Mouse (Mus musculus): ENCODE results near the gene Frmpd2.

Frmpd2 gene

DNA sequence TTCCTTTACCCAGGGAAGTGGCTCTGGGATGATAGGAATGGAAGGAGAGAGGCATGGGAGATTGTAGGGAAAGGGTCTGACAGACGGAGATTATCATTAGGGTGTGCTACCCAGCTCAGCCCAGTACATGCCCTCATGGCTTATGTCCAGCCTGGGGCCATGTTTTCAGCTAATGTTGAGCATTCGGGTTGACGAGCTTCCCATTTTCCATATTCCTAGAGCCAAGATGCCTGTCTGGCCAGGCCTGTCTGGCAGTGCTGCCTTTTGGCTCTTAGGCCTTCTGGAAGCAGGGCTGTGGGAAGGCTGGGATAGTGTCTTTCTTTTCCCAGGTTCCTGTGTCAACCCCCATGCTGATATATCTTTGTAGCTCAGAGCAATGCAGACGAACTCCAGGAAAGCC, 35.2 kb downstream of the Frmpd2 start:
- DNase-seq (ENCODE audit: low read depth, low spot score): no peak

GRCm38 (mm10) chr14:33508660-33509059, 37.2 kb downstream of the Frmpd2 start:
- DNase-seq (ENCODE audit: low read depth, low spot score): no peak

DNA sequence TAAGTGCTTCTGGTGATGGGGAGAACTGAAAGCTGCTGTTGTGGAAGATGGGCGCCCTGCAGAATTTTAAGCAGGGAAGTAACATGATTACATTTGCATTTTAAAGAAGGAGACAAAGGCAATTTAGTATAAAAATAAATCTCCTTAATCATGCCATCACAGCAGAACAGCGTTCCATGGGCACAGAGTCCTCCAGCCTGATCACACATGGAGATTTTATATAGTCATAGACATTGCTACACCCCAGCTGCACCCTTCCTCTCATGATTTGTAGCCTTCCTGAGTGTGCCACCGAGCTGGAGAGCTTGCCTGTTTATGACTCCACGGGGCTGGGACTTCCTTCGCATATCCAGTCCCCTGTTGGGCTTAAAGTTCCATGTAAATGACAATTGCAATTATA, 42.4 kb downstream of the Frmpd2 start:
- no peak for DNase-seq (ENCODE audit: low read depth, low spot score)

- DNase-seq (ENCODE audit: low read depth, low spot score): no peak
Observed at GRCm38 (mm10) chr14:33514756-33515285, 43.3 kb downstream of the Frmpd2 start.

- no peak for DNase-seq (ENCODE audit: low read depth, low spot score)
Observed at GRCm38 (mm10) chr14:33521538-33521937, 50.0 kb downstream of the Frmpd2 start.

- no peak for DNase-seq (ENCODE audit: low read depth, low spot score)
Observed at GRCm38 (mm10) chr14:33525272-33525983, 53.9 kb downstream of the Frmpd2 start.

DNA sequence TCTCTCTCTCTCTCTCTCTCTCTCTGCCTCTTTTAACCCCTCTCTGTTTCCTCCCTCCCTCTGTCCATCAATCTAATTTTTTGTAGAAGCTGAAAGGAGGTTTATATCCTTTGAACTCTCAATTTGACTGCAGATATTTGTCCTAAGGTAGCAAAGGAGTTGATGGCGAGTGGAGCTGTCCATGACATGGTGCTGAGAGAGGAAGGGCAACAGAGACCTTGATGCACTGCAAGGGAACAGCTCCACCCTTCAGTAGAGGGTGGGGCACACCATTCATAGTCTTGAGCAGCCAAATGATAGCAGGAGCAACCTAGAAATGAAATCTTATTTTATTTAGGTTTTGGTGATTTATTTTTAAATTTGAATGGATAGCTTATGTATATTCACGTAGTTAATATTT, 55.1 kb downstream of the Frmpd2 start:
- peak; percentile 39 for DNase-seq (ENCODE audit: low read depth, low spot score)

DNA sequence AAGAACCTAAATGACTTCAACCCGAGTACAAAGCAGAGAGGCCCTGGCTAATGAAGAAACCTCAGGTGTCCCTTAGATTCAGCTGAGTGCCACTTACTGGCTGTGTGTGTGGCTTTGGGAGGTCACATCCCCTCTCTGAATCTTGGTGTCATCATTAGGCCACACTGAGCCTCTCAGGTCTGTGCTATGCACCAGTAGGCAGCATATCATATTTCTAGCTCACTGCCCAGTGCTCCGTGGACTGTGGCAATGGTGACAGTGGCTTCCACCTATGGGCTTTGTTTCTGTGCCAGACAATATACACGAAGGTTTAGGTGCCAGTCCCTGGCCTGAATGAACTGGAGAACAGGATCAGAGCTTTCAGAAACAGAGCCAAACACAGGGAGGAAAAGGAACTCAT, 56.4 kb downstream of the Frmpd2 start:
- no peak for DNase-seq (ENCODE audit: low read depth, low spot score)

DNA sequence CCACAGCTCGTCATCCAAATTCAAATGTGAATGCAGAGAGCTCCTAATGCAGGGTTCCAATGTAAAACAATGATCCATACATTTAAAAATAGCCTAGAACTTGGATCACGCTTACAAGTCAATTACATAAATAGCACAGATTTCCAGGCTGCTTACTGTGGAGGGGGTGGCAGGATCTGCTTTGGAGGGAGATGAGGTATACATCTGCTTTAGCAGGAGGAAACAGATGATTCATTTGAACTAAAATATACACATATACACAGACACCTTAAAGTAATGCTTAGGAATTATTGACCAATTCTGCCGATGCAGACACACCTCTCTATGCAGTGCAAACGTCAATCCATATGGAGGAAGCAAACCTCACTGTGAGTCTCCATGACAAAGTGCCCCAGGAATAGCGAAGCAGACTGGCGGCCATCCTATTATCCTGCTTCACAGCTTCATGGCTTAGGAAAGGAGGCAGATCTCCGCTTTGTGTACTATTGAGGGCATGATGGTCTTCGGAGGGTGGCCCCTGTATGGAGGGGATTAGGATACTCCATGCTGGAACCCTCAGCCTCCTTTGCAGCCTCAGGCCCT, 59.9 kb downstream of the Frmpd2 start:
- DNase-seq (ENCODE audit: low read depth, low spot score): no peak

DNA sequence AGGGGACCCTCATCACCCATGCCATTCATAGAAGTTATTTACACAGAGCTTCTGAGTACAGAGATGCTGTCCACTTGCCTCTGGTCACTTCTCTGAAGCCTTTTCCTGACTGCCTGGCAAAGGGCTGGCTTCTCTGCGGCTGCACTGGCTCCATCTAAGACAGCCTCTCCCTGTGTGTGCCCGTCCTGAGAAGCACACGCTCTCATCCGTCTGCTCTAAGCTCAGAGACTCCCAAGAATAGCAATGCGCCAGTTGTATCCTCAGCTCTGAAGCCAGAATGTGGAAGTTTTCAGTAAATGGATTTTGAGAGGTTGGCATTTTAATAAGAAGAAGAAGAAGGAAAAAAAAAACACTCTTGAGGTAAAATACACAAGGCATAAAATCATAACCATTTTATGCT, 61.3 kb downstream of the Frmpd2 start:
- DNase-seq (ENCODE audit: low read depth, low spot score): no peak

- DNase-seq (ENCODE audit: low read depth, low spot score): no peak
Observed at GRCm38 (mm10) chr14:33533516-33533915, 62.0 kb downstream of the Frmpd2 start.

- DNase-seq (ENCODE audit: low read depth, low spot score): no peak
Observed at GRCm38 (mm10) chr14:33535317-33535716, 63.8 kb downstream of the Frmpd2 start.

- DNase-seq (ENCODE audit: low read depth, low spot score): no peak
Observed at GRCm38 (mm10) chr14:33539559-33540167, 68.2 kb downstream of the Frmpd2 start.

DNA sequence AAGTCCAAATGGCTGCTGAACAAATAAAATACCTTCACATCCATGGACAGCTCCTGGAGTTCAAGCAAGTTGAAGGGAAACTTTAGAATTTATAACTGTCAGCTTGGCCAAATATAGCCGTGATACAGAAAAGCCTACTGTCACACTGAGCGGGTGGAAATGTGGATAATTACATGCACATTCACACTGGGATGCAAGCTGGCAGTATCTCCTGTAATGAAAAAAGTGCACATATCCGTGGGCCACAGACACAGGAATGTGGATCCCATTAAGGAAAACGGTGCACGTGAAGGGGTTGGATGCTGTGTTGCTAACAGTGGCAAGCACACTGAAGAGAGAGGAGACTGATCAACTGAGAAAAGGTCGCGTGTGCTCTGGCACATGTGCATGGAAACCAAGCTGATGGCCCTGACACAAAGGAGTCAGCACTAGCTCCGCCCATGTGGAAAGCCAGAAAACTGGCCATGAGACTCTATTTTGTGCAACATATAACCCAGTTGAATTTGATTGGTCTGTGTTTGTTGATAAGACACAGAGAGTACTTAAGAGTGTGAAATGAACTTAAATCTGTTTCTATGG, 74.2 kb downstream of the Frmpd2 start:
- no peak for DNase-seq (ENCODE audit: low read depth, low spot score)

GRCm38 (mm10) chr14:33548650-33549049, 77.2 kb downstream of the Frmpd2 start:
- DNase-seq (ENCODE audit: low read depth, low spot score): no peak

GRCm38 (mm10) chr14:33549856-33550255, 78.4 kb downstream of the Frmpd2 start:
- DNase-seq (ENCODE audit: low read depth, low spot score): no peak

- no peak for DNase-seq (ENCODE audit: low read depth, low spot score)
Observed at GRCm38 (mm10) chr14:33570737-33571136, 99.2 kb downstream of the Frmpd2 start.

DNA sequence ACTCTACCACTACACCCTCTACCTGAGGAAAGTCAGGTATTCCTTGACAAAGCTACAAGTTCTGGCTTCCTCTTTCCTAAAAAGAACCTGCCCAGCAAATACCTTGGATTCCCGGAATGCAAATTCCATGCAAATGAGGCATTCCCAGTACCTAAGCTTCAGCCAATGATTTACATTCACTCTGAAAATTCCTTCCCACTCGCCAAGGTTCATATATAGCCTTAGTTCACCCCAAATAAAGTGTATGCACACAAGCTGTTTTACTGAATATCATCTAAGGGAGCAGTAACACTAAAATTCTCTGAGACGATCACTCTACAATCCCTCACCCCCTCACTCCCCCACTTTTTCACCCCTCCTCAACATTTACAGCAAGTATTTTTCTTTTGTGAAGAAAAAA, 102.1 kb downstream of the Frmpd2 start:
- no peak for DNase-seq (ENCODE audit: low read depth, low spot score)

DNA sequence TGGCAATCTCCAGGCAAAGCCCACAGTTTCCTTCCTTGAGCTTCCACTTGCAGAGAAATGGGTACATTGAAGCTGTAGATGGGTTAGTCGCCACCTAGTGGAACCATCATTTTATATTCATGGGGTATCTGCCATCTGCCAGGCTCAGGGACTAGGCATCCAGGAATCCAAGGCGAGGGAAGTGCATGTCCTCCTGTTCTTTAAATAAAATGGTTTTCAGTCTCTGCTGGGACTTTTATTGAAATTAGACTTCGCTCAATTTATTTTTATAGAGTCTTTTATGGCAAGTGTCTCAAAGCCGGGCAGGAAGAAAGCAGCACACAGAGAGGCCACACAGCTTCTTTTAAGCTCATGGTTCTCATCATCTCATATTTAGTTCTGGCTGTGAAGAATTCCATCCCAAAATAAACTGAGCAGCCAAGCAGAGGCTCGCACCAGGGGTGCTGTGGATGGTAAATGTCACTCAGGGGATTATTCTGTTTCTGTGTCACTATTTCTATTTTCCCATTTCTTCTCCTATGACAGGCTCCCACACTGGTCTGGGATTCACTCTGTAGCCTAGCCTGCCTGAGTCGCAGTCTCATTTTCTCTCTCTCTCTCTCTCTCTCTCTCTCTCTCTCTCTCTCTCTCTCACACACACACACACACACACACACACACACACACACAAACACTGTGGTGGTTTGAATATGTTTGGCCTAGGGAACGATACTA, 108.4 kb downstream of the Frmpd2 start:
- peak; percentile 23 for DNase-seq (ENCODE audit: low read depth, low spot score)

- DNase-seq (ENCODE audit: low read depth, low spot score): peak; percentile 23
Observed at GRCm38 (mm10) chr14:33588951-33589350, 117.5 kb downstream of the Frmpd2 start, which contains the start of gene Ptpn20. Gene Ptpn20 (plus strand): TSS chr14:33589207.

GRCm38 (mm10) chr14:33598376-33599130, 127.1 kb downstream of the Frmpd2 start:
- no peak for DNase-seq (ENCODE audit: low read depth, low spot score)

Data from mesoderm, embryonic 11.5 days (tissue).